Mouse (Mus musculus) embryonic facial prominence, embryonic 14.5 days (tissue): ENCODE measurements around the gene Actbl2. TPM values are rescaled to one million over a fixed set of nuclear protein-coding genes. Genes with fewer than 3 reads are reported as not detected.

Experiments
- ATAC-seq: fragments of 200-750 bp; cut with Nextera tagmentation; 2 replicates; pipeline ENCODE4 v1.8.0; 2017; ENCODE audit warnings: low read depth, moderate number of reproducible peaks, moderate TSS enrichment
- DNase-seq: peaks from one replicate; pipeline ENCODE4 v3.0.0-alpha.2; 2015; ENCODE audit warnings: low spot score
- H3K27ac ChIP-seq: fragments of 300-500 bp; sonication (generic); replicated peaks from 2 replicates; pipeline ENCODE4 v1.5.1; 2014; ENCODE audit warnings: low read depth, mild to moderate bottlenecking, low read length, moderate library complexity
- H3K27me3 ChIP-seq: fragments of 300-500 bp; sonication (generic); replicated peaks from 2 replicates; pipeline ENCODE4 v1.6.1; 2014; ENCODE audit warnings: low read length; ENCODE audit not compliant: control insufficient read depth, insufficient read depth
- H3K36me3 ChIP-seq: fragments of 300-500 bp; sonication (generic); 2 replicates; pipeline ENCODE4 v1.6.1; 2014; ENCODE audit warnings: low read length, mixed read lengths; ENCODE audit not compliant: control insufficient read depth, insufficient read depth
- H3K4me1 ChIP-seq: fragments of 300-500 bp; sonication (generic); 2 replicates; pipeline ENCODE4 v1.6.1; 2014; ENCODE audit warnings: antibody characterized with exemption, low read length; ENCODE audit not compliant: control insufficient read depth, insufficient read depth
- H3K4me2 ChIP-seq: fragments of 300-500 bp; sonication (generic); 2 replicates; pipeline ENCODE4 v1.6.1; 2014; ENCODE audit warnings: low read depth, mild to moderate bottlenecking, low read length, moderate library complexity, mixed read lengths
- H3K4me3 ChIP-seq: fragments of 300-500 bp; sonication (generic); 2 replicates; pipeline ENCODE4 v1.5.1; 2014; ENCODE audit warnings: low read depth, mild to moderate bottlenecking, low read length
- H3K9ac ChIP-seq: fragments of 300-500 bp; sonication (generic); 2 replicates; pipeline ENCODE4 v1.6.1; 2014; ENCODE audit warnings: low read depth, mild to moderate bottlenecking, low read length, moderate library complexity, mixed read lengths
- H3K9me3 ChIP-seq: fragments of 300-500 bp; sonication (generic); 2 replicates; pipeline ENCODE4 v1.6.1; 2016; ENCODE audit warnings: low read length; ENCODE audit not compliant: control insufficient read depth
- WGBS: fragments of 180-500 bp; shearing (Covaris S2); extraction: QIAGEN DNeasy Blood & Tissue Kit; methylation state at CpG from one replicate; pipeline ENCODE4 v1.1.7; 2014; 5-methylcytosine and 5-hydroxymethylcytosine counted together
- polyA plus RNA-seq: library from polyadenylated mRNA; unstranded; fragments of >200 nt; fragmentation: Nextera tagmentation; extraction: Ambion mirVana; gene quantifications from 2 replicates; pipeline ENCODE4 v1.2.1, GENCODE M21; 2014

Gene Actbl2
- polyA plus RNA-seq, 1 experiment from 2014 or later = not detected

DNA sequence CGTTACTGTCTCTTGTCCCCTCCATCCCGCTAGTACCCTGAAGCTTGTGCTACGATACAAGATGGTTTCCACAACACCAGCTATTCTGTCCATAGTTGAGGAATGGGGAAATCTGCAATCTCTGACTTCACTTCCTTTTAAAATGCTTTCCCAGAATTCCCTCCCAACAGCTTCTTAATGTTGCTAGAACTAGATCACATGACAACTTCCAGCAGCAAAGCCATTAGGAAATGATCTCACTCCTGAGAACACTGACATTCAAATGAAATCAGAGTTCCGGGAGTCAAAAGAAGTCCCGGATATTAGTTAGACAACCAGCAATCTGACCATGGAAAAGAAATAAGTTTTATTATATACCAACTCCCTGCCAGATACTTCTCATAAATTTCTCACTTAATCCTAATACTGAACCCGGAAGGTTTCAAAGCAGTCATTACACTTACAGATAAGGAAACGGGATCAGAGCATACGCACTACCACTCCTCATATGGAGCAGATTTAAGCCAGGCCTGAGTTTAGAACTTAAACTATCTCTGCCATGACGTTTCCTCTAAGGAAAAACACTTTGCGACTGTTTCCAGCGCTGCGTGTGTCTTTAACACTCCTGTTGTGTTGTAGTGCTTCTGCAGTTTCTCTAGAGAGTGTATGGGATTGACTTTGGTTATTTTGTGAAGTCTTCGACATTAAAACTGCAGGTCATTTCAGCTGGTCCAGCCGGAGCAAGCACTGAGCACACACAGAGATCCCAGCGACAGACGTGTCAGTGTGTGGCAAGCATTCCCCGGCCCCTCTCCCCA, 36.5 kb downstream of the Actbl2 start:
- no peak for DNase-seq

DNA sequence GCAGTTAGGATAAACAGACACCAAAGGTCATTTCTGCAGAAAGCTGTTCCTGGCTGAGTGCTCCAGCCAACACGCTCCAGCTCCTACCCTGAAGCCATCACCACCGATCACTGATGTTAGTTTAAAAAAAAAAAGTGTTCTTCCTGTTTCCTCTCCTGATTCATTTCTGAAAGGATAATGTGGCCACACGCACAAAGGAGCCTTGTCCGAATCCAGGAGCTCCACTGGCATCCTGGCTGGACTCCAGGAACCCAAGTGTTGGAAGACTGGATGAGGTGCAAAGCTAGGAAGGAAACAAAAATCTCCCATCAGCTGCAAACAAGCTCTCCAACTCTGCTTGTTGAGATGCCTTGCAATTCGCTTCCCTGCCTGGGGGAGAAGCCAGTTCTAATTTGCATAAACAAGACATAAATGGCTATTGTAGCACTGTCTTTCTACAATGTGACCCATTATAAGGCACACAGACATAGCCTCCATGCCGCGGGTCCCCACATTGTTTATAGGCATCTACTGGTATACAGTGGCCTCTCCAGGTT, 37.2 kb downstream of the Actbl2 start:
- ATAC-seq = peak; percentile 30; the same call in 1 of the 2 replicates
- peak; percentile 80 for DNase-seq
- peaks cover 4% of the 10 kb centered on the region; the same call in 1 of the 2 replicates for H3K4me1 ChIP-seq
- H3K4me3 ChIP-seq = no peak overlapping the region
- 26% methylated on average over 7 of the region's 7 CpGs for WGBS
- H3K27me3 ChIP-seq = no peaks in the 10 kb centered on the region
- H3K4me2 ChIP-seq = no peak overlapping the region
- peak overlapping the region; percentile 78 for H3K27ac ChIP-seq
- no peaks in the 10 kb centered on the region for H3K36me3 ChIP-seq
- H3K9ac ChIP-seq = no peak overlapping the region
- no peaks in the 10 kb centered on the region for H3K9me3 ChIP-seq

More for the DNA sequence above, 36.5 kb downstream of the Actbl2 start:
- H3K4me3 ChIP-seq = no peak overlapping the region
- peak overlapping the region; percentile 78 for H3K27ac ChIP-seq
- no peaks in the 10 kb centered on the region for H3K36me3 ChIP-seq
- no peaks in the 10 kb centered on the region for H3K9me3 ChIP-seq
- no peak for ATAC-seq
- H3K27me3 ChIP-seq = no peaks in the 10 kb centered on the region
- no peak overlapping the region for H3K4me2 ChIP-seq
- no peak overlapping the region for H3K9ac ChIP-seq
- H3K4me1 ChIP-seq = peaks cover 4% of the 10 kb centered on the region; the same call in 1 of the 2 replicates
- 47% methylated on average over 17 of the region's 17 CpGs for WGBS

DNA sequence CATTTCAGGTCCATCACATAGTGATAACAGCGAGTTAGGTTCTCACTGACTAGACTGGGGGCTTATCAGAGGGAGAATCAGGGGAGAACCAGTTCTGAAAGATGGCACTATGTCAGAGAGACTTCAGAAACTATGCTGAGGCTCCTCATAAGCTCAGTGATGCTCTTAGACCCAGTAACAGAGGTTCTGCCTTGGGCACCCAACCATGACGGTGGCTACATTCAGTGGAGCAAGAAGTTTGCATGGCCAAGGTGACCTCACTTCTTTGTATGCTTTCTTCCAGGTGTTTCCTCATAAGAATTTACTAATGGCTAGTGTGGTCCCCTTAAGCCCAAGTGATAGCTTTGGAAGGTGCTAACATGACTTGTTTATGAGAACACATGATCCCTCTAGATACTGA, 38.7 kb downstream of the Actbl2 start:
- no peak overlapping the region for H3K4me2 ChIP-seq
- H3K4me3 ChIP-seq = no peak overlapping the region
- ATAC-seq = no peak
- H3K4me1 ChIP-seq = peaks cover 4% of the 10 kb centered on the region; the same call in 1 of the 2 replicates
- 92% methylated on average over 2 of the region's 2 CpGs for WGBS
- H3K36me3 ChIP-seq = no peaks in the 10 kb centered on the region
- no peak overlapping the region for H3K27ac ChIP-seq
- no peak for DNase-seq
- no peak overlapping the region for H3K9ac ChIP-seq
- H3K9me3 ChIP-seq = no peaks in the 10 kb centered on the region
- H3K27me3 ChIP-seq = no peaks in the 10 kb centered on the region

DNA sequence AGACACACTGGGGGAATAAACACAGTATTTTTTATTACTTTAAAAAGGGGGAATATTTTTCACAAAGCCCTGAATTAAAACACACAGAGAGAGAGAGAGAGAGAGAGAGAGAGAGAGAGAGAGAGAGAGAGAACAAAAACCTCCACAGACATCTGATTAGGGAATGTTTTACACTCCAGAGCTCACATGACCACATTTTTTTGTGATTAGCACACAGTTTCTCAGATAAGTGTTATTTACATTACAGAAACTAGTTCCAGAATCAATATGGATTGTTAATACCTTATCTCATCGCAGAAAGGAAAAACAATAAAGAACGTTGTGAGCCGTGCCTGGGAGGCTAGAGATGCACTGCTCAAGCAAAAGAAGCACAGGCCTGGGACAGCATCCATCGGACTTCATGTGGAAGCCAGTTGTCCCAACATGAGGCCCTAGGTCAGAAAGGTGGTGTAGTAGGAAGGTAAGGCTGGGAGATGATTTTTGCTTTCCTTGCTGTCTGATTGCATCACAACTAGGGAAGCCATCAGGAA, 40.2 kb downstream of the Actbl2 start:
- WGBS = 57% methylated on average over 4 of the region's 4 CpGs
- no peaks in the 10 kb centered on the region for H3K9me3 ChIP-seq
- no peak for ATAC-seq

DNA sequence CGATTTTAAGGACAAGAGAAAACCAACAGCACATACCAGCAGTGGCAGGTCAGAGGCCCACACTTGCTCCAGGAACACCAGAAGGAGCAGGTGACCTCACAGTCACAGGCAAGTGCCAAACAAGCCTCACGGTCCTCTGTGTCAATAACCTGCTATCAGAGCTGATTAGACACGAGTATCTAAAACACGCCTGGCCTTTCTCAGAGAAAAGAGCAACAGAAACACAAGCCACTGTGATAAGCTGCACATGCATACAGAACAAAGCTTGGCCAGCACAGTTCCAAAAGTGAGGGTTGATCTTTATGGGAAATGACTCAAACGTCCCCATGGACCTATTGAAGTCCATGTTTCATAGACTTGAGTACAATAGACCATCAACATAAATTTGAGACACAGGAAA, 41.2 kb downstream of the Actbl2 start:
- no peak overlapping the region for H3K4me3 ChIP-seq
- DNase-seq = peak; percentile 56
- WGBS = 61% methylated on average over 5 of the region's 5 CpGs
- H3K27ac ChIP-seq = no peak overlapping the region
- ATAC-seq = peak; percentile 45; the same call in 1 of the 2 replicates
- H3K4me2 ChIP-seq = no peak overlapping the region
- H3K4me1 ChIP-seq = peaks cover 4% of the 10 kb centered on the region; the same call in 1 of the 2 replicates
- H3K9me3 ChIP-seq = no peaks in the 10 kb centered on the region
- no peaks in the 10 kb centered on the region for H3K27me3 ChIP-seq
- no peak overlapping the region for H3K9ac ChIP-seq
- H3K36me3 ChIP-seq = no peaks in the 10 kb centered on the region

More for the DNA sequence above, 40.2 kb downstream of the Actbl2 start:
- Histone ChIP-seq H3K27ac (no peak overlapping the region), H3K9ac (no peak overlapping the region), H3K4me3 (no peak overlapping the region), H3K4me1 (peaks cover 4% of the 10 kb centered on the region; the same call in 1 of the 2 replicates), H3K27me3 (no peaks in the 10 kb centered on the region), H3K36me3 (no peaks in the 10 kb centered on the region), H3K4me2 (no peak overlapping the region)
- peak; percentile 53 for DNase-seq

DNA sequence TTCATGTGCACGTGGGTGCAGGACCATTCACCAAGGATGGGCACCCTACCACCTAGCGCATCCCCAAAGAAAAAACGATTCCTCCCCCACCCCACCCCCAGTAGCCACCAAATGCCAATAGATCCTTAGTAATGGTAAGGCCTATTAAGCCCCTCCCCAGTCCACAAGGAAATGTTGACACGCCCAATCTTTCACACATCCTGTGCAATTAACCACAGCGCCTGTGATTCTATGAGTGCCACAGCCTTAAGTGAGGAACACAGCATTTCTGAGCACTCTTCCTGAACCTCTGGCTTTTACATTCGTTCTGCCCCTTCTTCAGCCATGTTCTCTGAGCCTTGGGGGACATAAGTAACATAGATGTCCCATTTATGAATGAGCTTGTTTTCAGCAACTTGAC, 42.8 kb downstream of the Actbl2 start:
- no peak overlapping the region for H3K27ac ChIP-seq
- no peak for ATAC-seq
- WGBS = 87% methylated on average over 6 of the region's 6 CpGs

DNA sequence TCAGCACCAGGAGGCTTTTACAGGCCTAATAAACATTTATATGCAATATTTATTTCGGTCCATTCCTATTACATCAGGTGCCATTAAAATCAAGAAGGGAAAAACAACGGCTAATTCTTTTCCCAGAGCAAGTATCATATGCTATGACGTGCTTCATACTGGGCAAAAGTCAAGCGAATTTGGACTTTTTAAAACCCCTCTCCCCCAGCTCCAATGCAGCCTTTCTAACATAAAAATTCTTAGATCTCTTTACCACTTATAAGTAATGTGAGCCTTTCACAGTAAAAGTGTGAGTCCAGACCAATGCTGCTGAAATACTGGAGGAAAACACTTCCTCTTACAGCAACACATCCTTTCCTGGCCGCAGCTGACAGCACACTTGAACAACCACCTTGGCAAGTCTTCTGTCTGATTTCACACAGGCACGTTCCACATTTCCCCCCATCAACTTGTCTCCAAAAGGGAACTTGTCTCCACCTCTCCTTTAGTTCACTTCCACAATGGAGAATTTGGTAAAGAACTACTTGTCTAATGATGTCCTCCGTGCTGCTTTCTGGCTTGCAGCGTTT, 44.4 kb downstream of the Actbl2 start:
- H3K36me3 ChIP-seq = no peaks in the 10 kb centered on the region
- H3K4me3 ChIP-seq = no peak overlapping the region
- ATAC-seq (no peak), DNase-seq (peak; percentile 31)
- 68% methylated on average over 8 of the region's 8 CpGs for WGBS
- 0 out of 2 replicates have a peak, but pooled peaks cover 4% of the 10 kb centered on the region for H3K4me1 ChIP-seq
- H3K4me2 ChIP-seq = no peak overlapping the region
- no peak overlapping the region for H3K27ac ChIP-seq
- no peaks in the 10 kb centered on the region for H3K9me3 ChIP-seq
- no peak overlapping the region for H3K9ac ChIP-seq
- H3K27me3 ChIP-seq = no peaks in the 10 kb centered on the region

More for the DNA sequence above, 42.8 kb downstream of the Actbl2 start:
- no peak overlapping the region for H3K4me2 ChIP-seq
- H3K9ac ChIP-seq = no peak overlapping the region
- 0 out of 2 replicates have a peak, but pooled peaks cover 4% of the 10 kb centered on the region for H3K4me1 ChIP-seq
- no peaks in the 10 kb centered on the region for H3K27me3 ChIP-seq
- DNase-seq = no peak
- no peak overlapping the region for H3K4me3 ChIP-seq
- no peaks in the 10 kb centered on the region for H3K9me3 ChIP-seq
- H3K36me3 ChIP-seq = no peaks in the 10 kb centered on the region

DNA sequence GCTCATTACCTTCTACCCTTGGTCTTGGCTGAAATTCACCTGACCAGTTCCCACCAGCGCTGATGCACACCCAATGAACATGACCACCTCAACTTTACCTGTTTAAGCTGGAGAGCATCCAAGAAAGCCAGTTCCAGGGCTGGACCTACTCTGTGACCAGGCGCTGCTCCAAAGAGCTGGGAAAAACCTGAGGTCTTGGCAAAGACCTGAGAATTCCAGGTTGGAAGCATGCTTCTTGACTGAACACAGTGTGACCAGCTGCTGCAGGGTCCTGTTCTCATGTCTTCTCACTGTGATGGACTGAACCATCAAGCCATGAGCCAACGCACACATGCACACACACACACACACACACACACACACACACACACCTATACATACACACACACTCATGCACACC, 46.0 kb downstream of the Actbl2 start:
- H3K4me3 ChIP-seq = no peak overlapping the region
- H3K27me3 ChIP-seq = no peaks in the 10 kb centered on the region
- H3K36me3 ChIP-seq = no peaks in the 10 kb centered on the region
- H3K9ac ChIP-seq = no peak overlapping the region
- DNase-seq (no peak), ATAC-seq (no peak)
- no peaks in the 10 kb centered on the region for H3K9me3 ChIP-seq
- no peak overlapping the region for H3K4me2 ChIP-seq
- 85% methylated on average over 3 of the region's 3 CpGs for WGBS
- H3K27ac ChIP-seq = no peak overlapping the region
- H3K4me1 ChIP-seq = peaks cover 4% of the 10 kb centered on the region; the same call in 1 of the 2 replicates
